Mouse (Mus musculus) limb, embryonic 12.5 days (tissue): ENCODE data around the gene Olfr288. TPM values are rescaled to one million over a fixed set of nuclear protein-coding genes. Genes with fewer than 3 reads are reported as not detected.

Experiments used
- ATAC-seq: fragments of 200-750 bp; cut with Nextera tagmentation; 2 replicates; pipeline ENCODE4 v1.8.0; 2017; ENCODE audit warnings: low read depth, moderate TSS enrichment; ENCODE audit not compliant: insufficient number of reproducible peaks, insufficient read depth, low FRiP score, low TSS enrichment
- H3K27ac ChIP-seq: fragments of 300-500 bp; sonication (generic); 2 replicates; pipeline ENCODE4 v1.5.1; 2016; ENCODE audit warnings: mild to moderate bottlenecking, moderate library complexity
- H3K27me3 ChIP-seq: fragments of 300-500 bp; sonication (generic); 2 replicates; pipeline ENCODE4 v1.6.1; 2016; ENCODE audit warnings: mild to moderate bottlenecking, moderate library complexity
- H3K36me3 ChIP-seq: fragments of 300-500 bp; sonication (generic); 2 replicates; pipeline ENCODE4 v1.6.1; 2016; ENCODE audit warnings: mild to moderate bottlenecking, moderate library complexity
- H3K4me1 ChIP-seq: fragments of 300-500 bp; sonication (generic); replicated peaks from 2 replicates; pipeline ENCODE4 v1.6.1; 2016
- H3K4me2 ChIP-seq: fragments of 300-500 bp; sonication (generic); 2 replicates; pipeline ENCODE4 v1.6.1; 2016; ENCODE audit warnings: mild to moderate bottlenecking, moderate library complexity
- H3K4me3 ChIP-seq: fragments of 300-500 bp; sonication (generic); replicated peaks from 2 replicates; pipeline ENCODE4 v1.5.1; 2016; ENCODE audit warnings: mild to moderate bottlenecking
- H3K9ac ChIP-seq: fragments of 300-500 bp; sonication (generic); replicated peaks from 2 replicates; pipeline ENCODE4 v1.6.1; 2016; ENCODE audit warnings: mild to moderate bottlenecking, moderate library complexity
- H3K9me3 ChIP-seq: fragments of 300-500 bp; sonication (generic); 2 replicates; pipeline ENCODE4 v1.6.1; 2016; ENCODE audit warnings: mild to moderate bottlenecking, moderate library complexity
- WGBS: fragments of 180-500 bp; shearing (Covaris S2); methylation state at CpG from one replicate; pipeline ENCODE4 v1.1.7; 2016; 5-methylcytosine and 5-hydroxymethylcytosine counted together
- polyA plus RNA-seq: library from polyadenylated mRNA; unstranded; fragments of >200 nt; fragmentation: Nextera tagmentation; extraction: Ambion mirVana; gene quantifications from 2 replicates; pipeline ENCODE4 v1.2.1, GENCODE M21; 2016

The Olfr288 gene
- polyA plus RNA-seq, 1 experiment from 2014 or later = not detected

- Histone ChIP-seq H3K4me2 (no peak overlapping the region), H3K9me3 (no peaks in the 10 kb centered on the region), H3K9ac (no peak overlapping the region), H3K4me1 (peaks cover 7% of the 10 kb centered on the region), H3K4me3 (no peak overlapping the region), H3K27ac (no peak overlapping the region), H3K27me3 (no peaks in the 10 kb centered on the region), H3K36me3 (no peaks in the 10 kb centered on the region)
- no peak for ATAC-seq
- WGBS = 78% methylated on average over 10 of the region's 10 CpGs
Observed at GRCm38 (mm10) chr15:98149166-98149602, 46.2 kb downstream of the Olfr288 start.

- no peak overlapping the region for H3K27ac ChIP-seq
- H3K4me3 ChIP-seq = no peak overlapping the region
- H3K9me3 ChIP-seq = no peaks in the 10 kb centered on the region
- H3K4me1 ChIP-seq = peaks cover 7% of the 10 kb centered on the region
- no peak overlapping the region for H3K9ac ChIP-seq
- H3K4me2 ChIP-seq = no peak overlapping the region
- H3K36me3 ChIP-seq = no peaks in the 10 kb centered on the region
- 84% methylated on average over 3 of the region's 3 CpGs for WGBS
- no peaks in the 10 kb centered on the region for H3K27me3 ChIP-seq
- ATAC-seq = no peak
Observed at GRCm38 (mm10) chr15:98148356-98148755, 47.0 kb downstream of the Olfr288 start.

GRCm38 (mm10) chr15:98145559-98146181, 49.7 kb downstream of the Olfr288 start:
- H3K27ac ChIP-seq = peak overlapping the region; percentile 78
- no peaks in the 10 kb centered on the region for H3K27me3 ChIP-seq
- WGBS = under 1% methylated on average over 38 of the region's 38 CpGs
- H3K4me1 ChIP-seq = peaks cover 7% of the 10 kb centered on the region
- peak overlapping the region; percentile 88 for H3K4me2 ChIP-seq
- H3K36me3 ChIP-seq = peaks cover 18% of the 10 kb centered on the region
- no peaks in the 10 kb centered on the region for H3K9me3 ChIP-seq
- peak overlapping the region; percentile 91 for H3K9ac ChIP-seq
- ATAC-seq = peak; percentile 89
- peak overlapping the region; percentile 99 for H3K4me3 ChIP-seq

GRCm38 (mm10) chr15:98144861-98145507, 50.4 kb downstream of the Olfr288 start:
- peaks cover 7% of the 10 kb centered on the region for H3K4me1 ChIP-seq
- H3K4me3 ChIP-seq = peak overlapping the region; percentile 99
- no peaks in the 10 kb centered on the region for H3K9me3 ChIP-seq
- ATAC-seq = peak; percentile 52
- under 1% methylated on average over 36 of the region's 36 CpGs for WGBS
- peaks cover 25% of the 10 kb centered on the region for H3K36me3 ChIP-seq
- H3K4me2 ChIP-seq = peak overlapping the region; percentile 88
- no peaks in the 10 kb centered on the region for H3K27me3 ChIP-seq
- peak overlapping the region; percentile 91 for H3K9ac ChIP-seq
- peak overlapping the region; percentile 78 for H3K27ac ChIP-seq

GRCm38 (mm10) chr15:98142515-98142914, 52.8 kb downstream of the Olfr288 start:
- Histone ChIP-seq H3K27me3 (no peaks in the 10 kb centered on the region), H3K4me1 (peaks cover 7% of the 10 kb centered on the region), H3K4me2 (no peak overlapping the region), H3K4me3 (no peak overlapping the region), H3K9ac (no peak overlapping the region), H3K27ac (no peak overlapping the region), H3K36me3 (peaks cover 50% of the 10 kb centered on the region), H3K9me3 (no peaks in the 10 kb centered on the region)
- ATAC-seq = no peak
- WGBS = 77% methylated on average over 10 of the region's 10 CpGs

GRCm38 (mm10) chr15:98140809-98141208, 54.5 kb downstream of the Olfr288 start:
- WGBS = 90% methylated on average over 5 of the region's 5 CpGs
- Histone ChIP-seq H3K4me3 (no peak overlapping the region), H3K36me3 (peaks cover 67% of the 10 kb centered on the region), H3K4me2 (no peak overlapping the region), H3K4me1 (peaks cover 7% of the 10 kb centered on the region), H3K27me3 (no peaks in the 10 kb centered on the region), H3K9ac (no peak overlapping the region), H3K9me3 (no peaks in the 10 kb centered on the region), H3K27ac (no peak overlapping the region)
- no peak for ATAC-seq

GRCm38 (mm10) chr15:98139763-98140162, 55.6 kb downstream of the Olfr288 start:
- no peak for ATAC-seq
- H3K4me1 ChIP-seq = peaks cover 5% of the 10 kb centered on the region
- no peak overlapping the region for H3K4me2 ChIP-seq
- H3K27me3 ChIP-seq = no peaks in the 10 kb centered on the region
- no peak overlapping the region for H3K4me3 ChIP-seq
- H3K27ac ChIP-seq = no peak overlapping the region
- no peak overlapping the region for H3K9ac ChIP-seq
- H3K36me3 ChIP-seq = peaks cover 78% of the 10 kb centered on the region
- WGBS = 59% methylated on average over 7 of the region's 7 CpGs
- no peaks in the 10 kb centered on the region for H3K9me3 ChIP-seq

GRCm38 (mm10) chr15:98136871-98137270, 58.5 kb downstream of the Olfr288 start:
- no peak overlapping the region for H3K27ac ChIP-seq
- H3K4me2 ChIP-seq = no peak overlapping the region
- no peak overlapping the region for H3K9ac ChIP-seq
- WGBS = 93% methylated on average over 9 of the region's 9 CpGs
- no peak for ATAC-seq
- no peak overlapping the region for H3K4me3 ChIP-seq
- no peaks in the 10 kb centered on the region for H3K9me3 ChIP-seq
- H3K4me1 ChIP-seq = no peaks in the 10 kb centered on the region
- peaks cover 98% of the 10 kb centered on the region for H3K36me3 ChIP-seq
- H3K27me3 ChIP-seq = no peaks in the 10 kb centered on the region

Other genes with a start within 250 kb of the Olfr288 start
- gene Tmem106c, start 231.3 kb downstream of the Olfr288 start, polyA plus RNA-seq = 30.9 and 33.9 TPM in 2 replicates
- gene Col2a1, start 190.8 kb downstream of the Olfr288 start, polyA plus RNA-seq = 431 and 545 TPM in 2 replicates
- gene Pfkm, start 103.0 kb downstream of the Olfr288 start, polyA plus RNA-seq = 49.4 and 52.7 TPM in 2 replicates
- 46.3 and 46.9 TPM in 2 replicates for gene Senp1, start 101.8 kb downstream of the Olfr288 start, polyA plus RNA-seq
- gene Asb8, start 29.9 kb downstream of the Olfr288 start, polyA plus RNA-seq = 42.4 and 43.5 TPM in 2 replicates
- 0.32 and 0.41 TPM in 2 replicates for gene Ccdc184, start 28.4 kb downstream of the Olfr288 start, polyA plus RNA-seq
- not detected in 2 replicates for gene Gm44579, start 25.4 kb upstream of the Olfr288 start, polyA plus RNA-seq
- not detected in 2 replicates for gene Olfr287, start 25.5 kb upstream of the Olfr288 start, polyA plus RNA-seq
- not detected in 2 replicates for gene Olfr286, start 38.9 kb upstream of the Olfr288 start, polyA plus RNA-seq
- gene H1fnt, start 61.8 kb upstream of the Olfr288 start, polyA plus RNA-seq = not detected in 2 replicates
- 0.29 and 0.52 TPM in 2 replicates for gene Zfp641, start 100.6 kb upstream of the Olfr288 start, polyA plus RNA-seq
- gene Olfr285, start 121.8 kb upstream of the Olfr288 start, polyA plus RNA-seq = not detected in 2 replicates
- not detected in 2 replicates for gene Olfr284, start 145.4 kb upstream of the Olfr288 start, polyA plus RNA-seq
- gene Olfr283, start 185.4 kb upstream of the Olfr288 start, polyA plus RNA-seq = not detected in 2 replicates
- gene Olfr282, start 235.7 kb upstream of the Olfr288 start, polyA plus RNA-seq = not detected in 2 replicates